Mouse (Mus musculus): ENCODE data around the gene Fdxr. TPM values are rescaled to one million over a fixed set of nuclear protein-coding genes. Genes with fewer than 3 reads are reported as not detected.

Fdxr gene
- polyA plus RNA-seq, 1 experiment from 2014 or later = 7.3 TPM

DNA sequence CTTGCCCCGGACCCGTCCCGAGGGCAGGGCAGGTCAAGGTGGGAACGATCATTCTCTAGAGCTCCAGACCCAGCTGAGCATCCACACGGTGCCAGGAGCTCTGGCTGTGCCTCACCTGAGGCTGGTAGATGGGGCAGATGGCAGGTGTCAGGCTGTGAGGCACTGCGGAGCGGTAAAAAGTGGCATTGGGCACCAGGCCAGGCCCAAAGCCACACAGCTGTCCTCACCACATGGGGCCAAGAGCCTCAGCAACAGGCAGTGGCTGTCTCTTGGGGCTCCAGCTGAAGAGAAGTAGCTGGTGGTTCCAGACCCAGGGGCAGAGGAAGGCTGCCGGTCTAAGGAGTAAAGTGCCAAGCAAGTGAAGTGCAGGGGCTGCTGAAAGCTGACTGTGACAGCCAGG, 30.5 kb downstream of the Fdxr start:
- 63% methylated on average over 8 of the region's 8 CpGs for WGBS (ENCODE audit: insufficient replicate concordance)
- peaks cover 21% of the 10 kb centered on the region for H3K4me1 ChIP-seq (ENCODE audit: insufficient read depth)
- ATAC-seq (no peak), DNase-seq (no peak)
- no peak overlapping the region for H3K4me3 ChIP-seq (ENCODE audit: low read depth, low read length)
- no peaks in the 10 kb centered on the region for H3K9me3 ChIP-seq (ENCODE audit: low read length)
- peaks cover 42% of the 10 kb centered on the region for H3K27me3 ChIP-seq (ENCODE audit: insufficient read depth, low read length)
- H3K4me2 ChIP-seq (ENCODE audit: low read depth, low read length) = no peak overlapping the region
- H3K9ac ChIP-seq (replicated peaks) = no peak overlapping the region
- H3K36me3 ChIP-seq (replicated peaks; ENCODE audit: insufficient read depth, low read length) = peaks cover 8% of the 10 kb centered on the region; the same call in 1 of the 2 replicates
- no peak overlapping the region for H3K27ac ChIP-seq (ENCODE audit: low read depth)
- TF ChIP-seq EP300 (IDR thresholded peaks at IDR 0.05; ENCODE audit: low read depth) (no peak), CTCF (IDR thresholded peaks at IDR 0.05; ENCODE audit: low read depth) (no peak)

DNA sequence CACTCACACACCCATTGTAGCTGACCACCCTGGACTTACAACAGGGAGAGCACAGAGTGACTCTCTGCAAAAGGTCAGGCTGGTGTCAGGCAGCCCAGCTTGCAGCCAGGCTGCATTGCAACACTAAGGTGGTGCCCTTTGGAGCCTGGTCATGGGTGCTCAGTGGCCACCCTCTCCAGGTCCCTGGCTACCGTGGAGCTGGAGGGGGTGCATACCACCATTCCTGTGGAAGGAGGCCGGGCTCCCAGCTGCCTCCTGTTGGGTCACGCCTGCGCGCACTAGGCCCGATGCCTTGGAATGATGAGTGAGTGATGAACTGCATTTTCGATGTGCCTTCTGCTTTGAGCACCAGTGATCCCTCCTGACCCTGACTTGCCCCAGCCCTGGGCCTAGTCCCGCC, 32.0 kb downstream of the Fdxr start:
- H3K27me3 ChIP-seq (ENCODE audit: insufficient read depth, low read length) = peaks cover 27% of the 10 kb centered on the region
- H3K9ac ChIP-seq (replicated peaks) = no peak overlapping the region
- H3K4me2 ChIP-seq (ENCODE audit: low read depth, low read length) = no peak overlapping the region
- ATAC-seq (peak; percentile 87), DNase-seq (peak; percentile 63)
- no peak for TF ChIP-seq EP300 (IDR thresholded peaks at IDR 0.05; ENCODE audit: low read depth)
- no peak for TF ChIP-seq CTCF (IDR thresholded peaks at IDR 0.05; ENCODE audit: low read depth)
- peaks cover 8% of the 10 kb centered on the region; the same call in 1 of the 2 replicates for H3K36me3 ChIP-seq (replicated peaks; ENCODE audit: insufficient read depth, low read length)
- no peaks in the 10 kb centered on the region for H3K9me3 ChIP-seq (ENCODE audit: low read length)
- 77% methylated on average over 8 of the region's 8 CpGs for WGBS (ENCODE audit: insufficient replicate concordance)
- peaks cover 17% of the 10 kb centered on the region for H3K4me1 ChIP-seq (ENCODE audit: insufficient read depth)
- H3K4me3 ChIP-seq (ENCODE audit: low read depth, low read length) = no peak overlapping the region
- peak overlapping the region; percentile 72 for H3K27ac ChIP-seq (ENCODE audit: low read depth)

DNA sequence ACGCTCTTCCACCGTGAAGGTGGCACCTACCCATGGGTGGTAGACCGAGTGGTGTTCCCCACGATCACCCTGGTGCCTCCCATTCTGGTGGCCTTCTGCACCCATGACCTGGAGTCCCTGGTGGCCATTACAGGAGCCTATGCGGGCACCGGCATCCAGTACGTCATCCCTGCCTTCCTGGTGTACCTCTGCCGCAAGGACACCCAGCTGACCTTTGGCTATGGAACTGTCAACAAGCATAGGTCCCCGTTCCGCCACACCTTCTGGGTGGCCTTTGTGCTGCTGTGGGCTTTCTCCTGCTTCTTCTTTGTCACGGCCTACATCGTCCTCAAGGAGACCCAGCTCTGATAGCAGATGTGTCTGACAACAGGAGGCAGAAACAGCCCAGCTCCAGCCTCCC, 33.1 kb downstream of the Fdxr start:
- Histone ChIP-seq H3K4me1 (ENCODE audit: insufficient read depth) (peaks cover 15% of the 10 kb centered on the region), H3K9me3 (ENCODE audit: low read length) (no peaks in the 10 kb centered on the region), H3K9ac (replicated peaks) (no peak overlapping the region), H3K36me3 (replicated peaks; ENCODE audit: insufficient read depth, low read length) (peaks cover 8% of the 10 kb centered on the region; the same call in 1 of the 2 replicates), H3K27ac (ENCODE audit: low read depth) (peak overlapping the region; percentile 72), H3K4me2 (ENCODE audit: low read depth, low read length) (no peak overlapping the region), H3K4me3 (ENCODE audit: low read depth, low read length) (no peak overlapping the region), H3K27me3 (ENCODE audit: insufficient read depth, low read length) (peaks cover 17% of the 10 kb centered on the region)
- 68% methylated on average over 12 of the region's 12 CpGs for WGBS (ENCODE audit: insufficient replicate concordance)
- DNase-seq (peak; percentile 47), ATAC-seq (peak; percentile 78)
- no peak for TF ChIP-seq EP300 (IDR thresholded peaks at IDR 0.05; ENCODE audit: low read depth)
- TF ChIP-seq CTCF (IDR thresholded peaks at IDR 0.05; ENCODE audit: low read depth) = no peak

DNA sequence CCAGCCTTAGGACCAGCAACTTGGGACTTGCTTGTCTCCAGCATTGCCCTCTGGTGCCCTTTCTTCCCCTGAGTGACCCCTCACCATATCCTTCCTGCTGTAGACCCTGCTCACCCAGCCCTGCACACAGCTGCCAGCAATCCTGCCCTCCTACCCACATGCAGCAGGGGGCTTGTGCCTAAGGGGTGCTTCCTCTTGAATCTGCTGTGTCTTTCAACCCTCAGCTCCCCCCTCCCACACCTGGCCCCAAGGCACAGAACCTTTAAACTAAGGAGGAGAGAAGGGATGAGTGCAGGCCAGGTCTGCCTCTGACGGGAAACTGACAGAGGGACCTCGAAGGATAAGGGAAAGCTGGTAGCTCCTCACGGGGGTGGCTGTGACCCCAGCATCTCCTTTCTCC, 34.1 kb downstream of the Fdxr start:
- Histone ChIP-seq H3K4me2 (ENCODE audit: low read depth, low read length) (no peak overlapping the region), H3K4me3 (ENCODE audit: low read depth, low read length) (no peak overlapping the region)
- ATAC-seq = no peak

DNA sequence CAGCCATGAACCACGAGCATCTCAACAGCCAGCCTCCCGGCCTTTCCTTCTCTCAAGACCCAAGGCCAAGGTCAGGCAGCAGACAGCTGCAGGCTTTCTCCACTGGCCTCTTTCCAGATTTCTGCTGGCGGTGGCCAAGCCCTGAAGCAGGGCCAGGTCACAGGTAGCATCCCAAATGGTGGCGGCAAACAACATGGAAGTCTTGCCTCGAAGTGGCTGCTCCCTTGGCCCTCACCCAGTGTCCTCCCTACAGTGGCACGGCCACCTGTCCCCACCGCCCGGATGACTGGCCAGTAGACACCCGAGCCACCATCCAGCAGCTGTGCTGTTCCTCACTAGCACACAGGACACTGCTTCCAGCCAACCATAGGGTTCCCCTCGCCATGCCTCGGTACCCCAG, 35.4 kb downstream of the Fdxr start:
- Histone ChIP-seq H3K27ac (ENCODE audit: low read depth) (no peak overlapping the region), H3K4me1 (ENCODE audit: insufficient read depth) (peaks cover 15% of the 10 kb centered on the region), H3K9ac (replicated peaks) (no peak overlapping the region), H3K4me2 (ENCODE audit: low read depth, low read length) (no peak overlapping the region), H3K4me3 (ENCODE audit: low read depth, low read length) (no peak overlapping the region), H3K27me3 (ENCODE audit: insufficient read depth, low read length) (0 out of 2 replicates have a peak, but pooled peaks cover under 1% of the 10 kb centered on the region), H3K9me3 (ENCODE audit: low read length) (no peaks in the 10 kb centered on the region), H3K36me3 (replicated peaks; ENCODE audit: insufficient read depth, low read length) (peaks cover 10% of the 10 kb centered on the region)
- TF ChIP-seq CTCF (IDR thresholded peaks at IDR 0.05; ENCODE audit: low read depth) = no peak
- TF ChIP-seq EP300 (IDR thresholded peaks at IDR 0.05; ENCODE audit: low read depth) = no peak
- ATAC-seq = no peak
- no peak for DNase-seq
- WGBS (ENCODE audit: insufficient replicate concordance) = 73% methylated on average over 11 of the region's 11 CpGs

More for the DNA sequence above, 34.1 kb downstream of the Fdxr start:
- WGBS (ENCODE audit: insufficient replicate concordance) = 73% methylated on average over 3 of the region's 3 CpGs
- no peaks in the 10 kb centered on the region for H3K9me3 ChIP-seq (ENCODE audit: low read length)
- peaks cover 6% of the 10 kb centered on the region for H3K27me3 ChIP-seq (ENCODE audit: insufficient read depth, low read length)
- DNase-seq = no peak
- TF ChIP-seq CTCF (IDR thresholded peaks at IDR 0.05; ENCODE audit: low read depth) (no peak), EP300 (IDR thresholded peaks at IDR 0.05; ENCODE audit: low read depth) (no peak)
- peaks cover 8% of the 10 kb centered on the region; the same call in 1 of the 2 replicates for H3K36me3 ChIP-seq (replicated peaks; ENCODE audit: insufficient read depth, low read length)
- H3K4me1 ChIP-seq (ENCODE audit: insufficient read depth) = peaks cover 15% of the 10 kb centered on the region
- no peak overlapping the region for H3K9ac ChIP-seq (replicated peaks)
- no peak overlapping the region for H3K27ac ChIP-seq (ENCODE audit: low read depth)

DNA sequence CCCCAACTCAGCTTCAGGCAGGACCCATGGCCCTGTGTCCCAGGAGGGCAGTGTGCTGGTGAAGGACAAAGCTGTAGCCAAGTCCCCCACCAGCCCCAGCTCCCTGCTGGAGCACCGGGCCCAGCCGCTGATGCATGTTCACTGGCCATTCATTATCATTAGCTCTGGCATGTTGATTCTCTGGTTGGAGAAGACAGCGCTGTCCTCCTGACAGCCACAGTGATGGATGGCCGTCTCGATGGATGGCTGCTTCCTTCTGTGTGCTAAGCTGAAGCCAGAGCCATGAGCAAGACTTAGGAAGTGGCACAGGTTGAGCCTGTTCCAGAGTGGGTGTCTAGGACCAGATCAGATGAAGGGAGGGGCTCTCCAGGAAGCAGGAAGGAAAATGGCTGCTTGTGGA, 40.3 kb downstream of the Fdxr start:
- no peak for DNase-seq

More for the DNA sequence above, 40.3 kb downstream of the Fdxr start:
- Histone ChIP-seq H3K27ac (ENCODE audit: low read depth) (no peak overlapping the region), H3K4me2 (ENCODE audit: low read depth, low read length) (no peak overlapping the region), H3K36me3 (replicated peaks; ENCODE audit: insufficient read depth, low read length) (peaks cover 7% of the 10 kb centered on the region), H3K4me3 (ENCODE audit: low read depth, low read length) (no peak overlapping the region), H3K27me3 (ENCODE audit: insufficient read depth, low read length) (no peaks in the 10 kb centered on the region), H3K9ac (replicated peaks) (no peak overlapping the region), H3K9me3 (ENCODE audit: low read length) (no peaks in the 10 kb centered on the region), H3K4me1 (ENCODE audit: insufficient read depth) (peaks cover 6% of the 10 kb centered on the region)
- TF ChIP-seq EP300 (IDR thresholded peaks at IDR 0.05; ENCODE audit: low read depth) (no peak), CTCF (IDR thresholded peaks at IDR 0.05; ENCODE audit: low read depth) (no peak)
- ATAC-seq = no peak
- 56% methylated on average over 5 of the region's 5 CpGs for WGBS (ENCODE audit: insufficient replicate concordance)

All from liver, postnatal 0 days (tissue).